Mouse (Mus musculus) neural tube, postnatal 0 days (tissue): ENCODE results near the gene Mvp. TPM values are rescaled to one million over a fixed set of nuclear protein-coding genes. Genes with fewer than 3 reads are reported as not detected.

Experiments used
- microRNA-seq: library from miRNA; unstranded; fragments of <30 nt; microRNA quantifications from one replicate; pipeline ENCODE4, GENCODE M21; 2016
- polyA plus RNA-seq: library from polyadenylated mRNA; unstranded; fragments of >200 nt; fragmentation: Nextera tagmentation; extraction: Ambion mirVana; gene quantifications from 2 replicates; pipeline ENCODE4 v1.2.1, GENCODE M21; 2015

Mvp gene
- polyA plus RNA-seq, result 4.9 and 5.9 TPM in 2 replicates

GRCm38 (mm10) chr7:127014320-127014719 lies at the start of gene Mvp:
Gene Mvp (minus strand): TSS chr7:127014621.

GRCm38 (mm10) chr7:127041851-127042672 lies 27.6 kb upstream of the Mvp start, which contains the start of gene Kif22:
Gene Kif22 (minus strand): TSS chr7:127042471.

GRCm38 (mm10) chr7:127026984-127027726 lies 12.7 kb upstream of the Mvp start, which contains the start of gene Maz:
Gene Maz (minus strand): TSS chr7:127027037.

GRCm38 (mm10) chr7:127020901-127021562 lies 6.6 kb upstream of the Mvp start, which contains the start of the genes Gm42742 and Prrt2:
Gene Gm42742 (minus strand): TSS chr7:127021097.
Gene Prrt2 (minus strand): TSS chr7:127021211.

GRCm38 (mm10) chr7:127016971-127017949 lies 2.8 kb upstream of the Mvp start, which contains the start of gene Pagr1a:
Gene Pagr1a (minus strand): TSS chr7:127017352.

GRCm38 (mm10) chr7:127016481-127016485 lies 1.9 kb upstream of the Mvp start, which contains the start of gene Pagr1b:
Gene Pagr1b (minus strand): TSS chr7:127016484.

GRCm38 (mm10) chr7:126975950-126976866 lies 38.2 kb downstream of the Mvp start, which contains the start of gene Cdiptos:
Gene Cdiptos (minus strand): TSS chr7:126976098.

GRCm38 (mm10) chr7:126975893-126975949 lies 38.7 kb downstream of the Mvp start, which contains the start of gene Cdipt:
Gene Cdipt (plus strand): TSS chr7:126975914.

GRCm38 (mm10) chr7:126949793-126950646 lies 64.4 kb downstream of the Mvp start, which contains the start of gene Sez6l2:
Gene Sez6l2 (plus strand): TSS chr7:126950563.

GRCm38 (mm10) chr7:126949403-126949792 lies 65.0 kb downstream of the Mvp start, which contains the start of gene Asphd1:
Gene Asphd1 (minus strand): TSS chr7:126949582.

Small RNA genes within 50 kb of the gene (microRNA-seq; reads per million reads assigned to microRNA genes)
- gene Gm44343, result not detected

Other genes with a start within 250 kb of the Mvp start
- 1.1 and 1.2 TPM in 2 replicates for gene Gdpd3, start 248.3 kb downstream of the Mvp start, polyA plus RNA-seq
- gene Ypel3, start 237.7 kb downstream of the Mvp start, polyA plus RNA-seq, result 255 and 259 TPM in 2 replicates
- gene Tbx6, start 233.1 kb downstream of the Mvp start, polyA plus RNA-seq, result 0.31 and 0.47 TPM in 2 replicates
- gene Ppp4c, start 222.1 kb downstream of the Mvp start, polyA plus RNA-seq, result 129 and 149 TPM in 2 replicates
- 43.9 and 56.4 TPM in 2 replicates for gene Fam57b, start 217.0 kb downstream of the Mvp start, polyA plus RNA-seq
- 0.65 TPM in 1 of 2 replicates, not detected in the other for gene 4930451I11Rik, start 183.0 kb downstream of the Mvp start, polyA plus RNA-seq
- 60.9 and 64.7 TPM in 2 replicates for gene Doc2a, start 167.2 kb downstream of the Mvp start, polyA plus RNA-seq
- gene Hirip3, start 152.6 kb downstream of the Mvp start, polyA plus RNA-seq, result 17.0 and 23.3 TPM in 2 replicates
- gene Ino80e, start 152.2 kb downstream of the Mvp start, polyA plus RNA-seq, result 78.5 and 82.2 TPM in 2 replicates
- 39.4 and 47.0 TPM in 2 replicates for gene Taok2, start 129.9 kb downstream of the Mvp start, polyA plus RNA-seq
- 40.7 and 41.1 TPM in 2 replicates for gene Tmem219, start 91.7 kb downstream of the Mvp start, polyA plus RNA-seq
- 129 and 134 TPM in 2 replicates for gene Kctd13, start 85.7 kb downstream of the Mvp start, polyA plus RNA-seq
- gene Asphd1, start 65.0 kb downstream of the Mvp start, polyA plus RNA-seq, result 13.0 and 20.5 TPM in 2 replicates
- gene Sez6l2, start 64.1 kb downstream of the Mvp start, polyA plus RNA-seq, result 80.0 and 106 TPM in 2 replicates
- 137 and 157 TPM in 2 replicates for gene Cdipt, start 38.7 kb downstream of the Mvp start, polyA plus RNA-seq
- gene Cdiptos, start 38.5 kb downstream of the Mvp start, polyA plus RNA-seq, result 0.50 and 1.1 TPM in 2 replicates
- gene Pagr1b, start 1.9 kb upstream of the Mvp start, polyA plus RNA-seq, result 0.70 TPM in 1 of 2 replicates, not detected in the other
- gene Pagr1a, start 2.7 kb upstream of the Mvp start, polyA plus RNA-seq, result 23.1 and 63.2 TPM in 2 replicates
- gene Gm42742, start 6.5 kb upstream of the Mvp start, polyA plus RNA-seq, result 36.5 and 56.8 TPM in 2 replicates
- 128 and 150 TPM in 2 replicates for gene Prrt2, start 6.6 kb upstream of the Mvp start, polyA plus RNA-seq
- gene Maz, start 12.4 kb upstream of the Mvp start, polyA plus RNA-seq, result 88.1 and 104 TPM in 2 replicates
- 13.7 and 20.7 TPM in 2 replicates for gene Kif22, start 27.9 kb upstream of the Mvp start, polyA plus RNA-seq
- gene Zg16, start 72.7 kb upstream of the Mvp start, polyA plus RNA-seq, result not detected in 2 replicates
- 1.6 and 2.1 TPM in 2 replicates for gene AI467606, start 76.7 kb upstream of the Mvp start, polyA plus RNA-seq
- 1.3 and 1.4 TPM in 2 replicates for gene Qprt, start 107.6 kb upstream of the Mvp start, polyA plus RNA-seq
- not detected in 2 replicates for gene Spn, start 123.2 kb upstream of the Mvp start, polyA plus RNA-seq
- 45.4 and 48.6 TPM in 2 replicates for gene Cd2bp2, start 181.4 kb upstream of the Mvp start, polyA plus RNA-seq
- gene Tbc1d10b, start 193.8 kb upstream of the Mvp start, polyA plus RNA-seq, result 37.0 and 44.0 TPM in 2 replicates
- 8.3 and 11.1 TPM in 2 replicates for gene Mylpf, start 194.3 kb upstream of the Mvp start, polyA plus RNA-seq
- gene Zfp553, start 218.4 kb upstream of the Mvp start, polyA plus RNA-seq, result 28.1 and 31.9 TPM in 2 replicates
- gene Sept1, start 218.5 kb upstream of the Mvp start, polyA plus RNA-seq, result 9.6 and 10.1 TPM in 2 replicates
- gene Zfp771, start 229.7 kb upstream of the Mvp start, polyA plus RNA-seq, result 95.4 and 103 TPM in 2 replicates
- 95.6 and 108 TPM in 2 replicates for gene Dctpp1, start 246.1 kb upstream of the Mvp start, polyA plus RNA-seq